ENCODE assay signal across 19 mouse cellular contexts in genomic region chr12:74389811-74390210, GRCm38 (mm10).
DNase-seq lines count a peak whose midpoint lies in the region; ATAC-seq lines count a peak whose summit lies in the region.
"Had no signal": no experiment of that assay in that cellular context is flagged by ENCODE, and none has a peak within 500 bp of the region (broad histone marks: within the 10 kb centered on the region; RNA-seq: fewer than 3 reads in every experiment).

No protein-coding gene starts in this region.

- H3K9ac ChIP-seq in forebrain, embryonic 15.5 days (replicated peaks) = no peak overlapping the region
- H3K9ac ChIP-seq in forebrain, embryonic 16.5 days (replicated peaks; ENCODE audit: low read depth, low read length) = no peak overlapping the region

- no peaks in the 10 kb centered on the region for H3K9me3 ChIP-seq in forebrain, embryonic 15.5 days
- no peaks in the 10 kb centered on the region for H3K9me3 ChIP-seq in forebrain, embryonic 16.5 days (ENCODE audit: control insufficient read depth, low read length)

- no peak overlapping the region for H3K4me3 ChIP-seq in forebrain, embryonic 15.5 days
- no peak overlapping the region for H3K4me3 ChIP-seq in forebrain, embryonic 16.5 days (replicated peaks; ENCODE audit: low read length)
- H3K4me3 ChIP-seq: myocyte had no signal

- no peaks in the 10 kb centered on the region for H3K27me3 ChIP-seq in forebrain, embryonic 15.5 days
- no peaks in the 10 kb centered on the region for H3K27me3 ChIP-seq in forebrain, embryonic 16.5 days (replicated peaks; ENCODE audit: control insufficient read depth, insufficient read depth, low read length)
- H3K27me3 ChIP-seq: Patski had no signal

- intact Hi-C loops in left cerebral cortex, postnatal 25 days (cut with DNase I) = no loop called here

- no peak overlapping the region for H3K4me2 ChIP-seq in forebrain, embryonic 15.5 days (replicated peaks)
- no peak overlapping the region for H3K4me2 ChIP-seq in forebrain, embryonic 16.5 days (ENCODE audit: low read length)
- H3K4me2 ChIP-seq: midbrain, embryonic 11.5 days had no signal

- 0 out of 2 replicates have a peak, but pooled peaks have one; percentile 19 for ATAC-seq in forebrain, embryonic 15.5 days (replicated peaks)
- ATAC-seq in forebrain, embryonic 16.5 days = no peak
- ATAC-seq: CD4-positive, CD25-positive, alpha-beta regulatory T cell, adult 4 months; lung, postnatal 0 days; Patski had no signal

- H3K36me3 ChIP-seq in forebrain, embryonic 15.5 days = no peaks in the 10 kb centered on the region
- H3K36me3 ChIP-seq in forebrain, embryonic 16.5 days (ENCODE audit: control insufficient read depth, insufficient read depth) = no peaks in the 10 kb centered on the region

- 0 out of 2 replicates have a peak, but pooled peaks cover 4% of the 10 kb centered on the region for H3K4me1 ChIP-seq in forebrain, embryonic 15.5 days
- H3K4me1 ChIP-seq in forebrain, embryonic 16.5 days (replicated peaks; ENCODE audit: control insufficient read depth, insufficient read depth, low read length) = no peaks in the 10 kb centered on the region

- WGBS in forebrain, embryonic 15.5 days = 61% methylated on average over 6 of the region's 6 CpGs
- 52% methylated on average over 6 of the region's 6 CpGs for WGBS in forebrain, embryonic 16.5 days

- H3K27ac ChIP-seq in forebrain, embryonic 15.5 days (replicated peaks) = no peak overlapping the region
- H3K27ac ChIP-seq in forebrain, embryonic 16.5 days (ENCODE audit: low read length) = no peak overlapping the region
- H3K27ac ChIP-seq: stomach, postnatal 0 days had no signal

- peak; percentile 10 to 70 for DNase-seq in left cerebral cortex, postnatal 25 days (ENCODE audit: low spot score in 2 of 2)
- no peak for DNase-seq in left cerebral cortex, adult 8-10 months (ENCODE audit: low spot score in 2 of 2)
- peak; percentile 7 to 10 for DNase-seq in frontal cortex, postnatal 14 days (ENCODE audit: low spot score in 2 of 2)
- peak; percentile 42 for DNase-seq in telencephalon, adult 2 months (ENCODE audit: low read depth, low spot score)
- no peak for DNase-seq in thymus, postnatal 36 days
- DNase-seq: adrenal gland, postnatal 10 days; cerebellum, adult 2 months; kidney, adult 18-20 months; kidney, postnatal 14 days; liver; thymus, postnatal 14 days had no signal

Comparison
In these comparisons a context has a peak if more than half of its experiments do, and no peak if none do; other contexts are left out.
1. DNase-seq: peak in left cerebral cortex, postnatal 25 days (2 of 2), frontal cortex, postnatal 14 days (2 of 2) and telencephalon, adult 2 months (single experiment); none in left cerebral cortex, adult 8-10 months (0 of 2) and thymus, postnatal 36 days (0 of 2).